Mouse (Mus musculus): ENCODE results near the gene Rdm1.
"Not testable (repeated sequence)": the region's sequence is repeated elsewhere in the genome, so short reads cannot be mapped to it uniquely, and the experiment has no call there.

DNA sequence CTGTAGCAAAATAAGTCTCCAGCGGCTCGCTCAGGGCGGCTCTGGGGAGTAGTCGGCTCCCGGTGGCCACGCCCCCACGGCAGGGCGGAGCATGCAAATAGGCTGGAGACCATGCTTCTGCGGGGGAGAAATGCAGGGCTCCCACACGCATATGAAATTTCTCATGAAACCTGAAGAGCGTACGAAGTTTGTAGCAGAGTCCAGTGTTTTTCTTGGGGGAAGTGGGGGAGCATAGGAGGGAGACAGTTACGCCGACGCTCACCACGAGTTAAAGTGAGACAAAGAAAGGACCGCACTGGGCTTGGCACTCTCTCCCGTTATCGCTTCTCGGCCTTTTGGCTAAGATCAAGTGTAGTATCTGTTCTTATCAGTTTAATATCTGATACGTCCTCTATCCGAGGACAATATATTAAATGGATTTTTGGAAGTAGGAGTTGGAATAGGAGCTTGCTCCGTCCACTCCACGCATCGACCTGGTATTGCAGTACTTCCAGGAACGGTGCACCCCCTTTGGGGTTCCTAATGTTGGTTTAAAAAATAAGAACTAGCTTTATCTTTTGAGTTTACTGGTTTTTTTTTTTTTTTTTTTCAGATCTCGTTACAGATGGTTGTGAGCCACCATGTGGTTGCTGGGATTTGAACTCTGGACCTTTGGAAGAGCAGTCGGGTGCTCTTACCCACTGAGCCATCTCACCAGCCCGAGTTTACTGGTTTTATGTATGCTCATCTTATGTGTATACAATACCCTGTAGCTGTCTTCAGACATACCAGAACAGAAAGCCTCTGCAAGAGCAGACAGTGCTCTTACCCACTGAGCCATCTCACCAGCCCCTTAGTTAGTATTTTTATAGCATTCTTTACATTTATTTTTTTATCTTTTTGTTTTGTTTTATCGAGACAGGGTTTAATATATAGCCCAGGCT is 22.2 kb upstream of the Rdm1 start:
- not testable (repeated sequence) for TF ChIP-seq CTCF (IDR thresholded peaks at IDR 0.05; ENCODE audit: borderline replicate concordance, insufficient read depth, low read depth, low read length); POLR2A (IDR thresholded peaks at IDR 0.05; ENCODE audit: borderline replicate concordance, insufficient read depth, low read length)
